ENCODE assay signal across 14 mouse cellular contexts in genomic region chr11:79016236-79016635, GRCm38 (mm10). TPM values are rescaled to one million over a fixed set of nuclear protein-coding genes. Genes with fewer than 3 reads are reported as not detected.
DNase-seq lines count a peak whose midpoint lies in the region; ATAC-seq and TF ChIP-seq lines count a peak whose summit lies in the region.
"Had no signal": no experiment of that assay in that cellular context is flagged by ENCODE, and none has a peak within 500 bp of the region (broad histone marks: within the 10 kb centered on the region; RNA-seq: fewer than 3 reads in every experiment).

No protein-coding gene starts in this region.

- TF ChIP-seq EP300 in lung, postnatal 0 days (IDR thresholded peaks at IDR 0.05) = no peak

- no peak for TF ChIP-seq POLR2A in thymus, adult 2 months (IDR thresholded peaks at IDR 0.05; ENCODE audit: control insufficient read depth, extremely low read depth, insufficient read depth, low read length, poor library complexity)

- peaks cover 32% of the 10 kb centered on the region for H3K36me3 ChIP-seq in intestine, embryonic 15.5 days
- peaks cover 70% of the 10 kb centered on the region for H3K36me3 ChIP-seq in intestine, postnatal 0 days (ENCODE audit: control insufficient read depth, insufficient read depth)
- no peaks in the 10 kb centered on the region for H3K36me3 ChIP-seq in thymus, adult 2 months (ENCODE audit: control insufficient read depth, insufficient read depth, low read length)
- H3K36me3 ChIP-seq in lung, postnatal 0 days (ENCODE audit: insufficient read depth, low read length) = peaks cover 12% of the 10 kb centered on the region; the same call in 1 of the 2 replicates

- no peak overlapping the region for H3K4me3 ChIP-seq in intestine, embryonic 15.5 days (replicated peaks)
- H3K4me3 ChIP-seq in intestine, postnatal 0 days (ENCODE audit: low read depth, low read length) = no peak overlapping the region
- H3K4me3 ChIP-seq in thymus, adult 2 months (ENCODE audit: control insufficient read depth, insufficient read depth, low read length) = no peak overlapping the region
- H3K4me3 ChIP-seq in lung, postnatal 0 days (ENCODE audit: low read depth, low read length) = no peak overlapping the region
- H3K4me3 ChIP-seq: heart, adult 2 months; limb, embryonic 12.5 days; liver, embryonic 15.5 days; neural tube, embryonic 12.5 days had no signal

- peaks cover 19% of the 10 kb centered on the region for H3K4me1 ChIP-seq in intestine, embryonic 15.5 days (replicated peaks)
- no peaks in the 10 kb centered on the region for H3K4me1 ChIP-seq in intestine, postnatal 0 days (replicated peaks; ENCODE audit: control insufficient read depth, insufficient read depth, low read length)
- peaks cover 51% of the 10 kb centered on the region for H3K4me1 ChIP-seq in thymus, adult 2 months (replicated peaks; ENCODE audit: control insufficient read depth, insufficient read depth, low read length)
- H3K4me1 ChIP-seq in lung, postnatal 0 days (ENCODE audit: insufficient read depth, low read depth, low read length) = no peaks in the 10 kb centered on the region

- no peaks in the 10 kb centered on the region for H3K9me3 ChIP-seq in intestine, embryonic 15.5 days
- no peaks in the 10 kb centered on the region for H3K9me3 ChIP-seq in intestine, postnatal 0 days (ENCODE audit: control insufficient read depth)
- no peaks in the 10 kb centered on the region for H3K9me3 ChIP-seq in lung, postnatal 0 days (ENCODE audit: low read length)
- H3K9me3 ChIP-seq: limb, embryonic 12.5 days; liver, embryonic 15.5 days; neural tube, embryonic 12.5 days had no signal

- H3K4me2 ChIP-seq in intestine, embryonic 15.5 days (replicated peaks) = no peak overlapping the region
- no peak overlapping the region for H3K4me2 ChIP-seq in intestine, postnatal 0 days (replicated peaks; ENCODE audit: low read depth)
- no peak overlapping the region for H3K4me2 ChIP-seq in lung, postnatal 0 days (replicated peaks; ENCODE audit: low read depth, low read length)
- H3K4me2 ChIP-seq: limb, embryonic 12.5 days; liver, embryonic 15.5 days; neural tube, embryonic 12.5 days had no signal

- no peak for ATAC-seq in intestine, embryonic 15.5 days
- no peak for ATAC-seq in intestine, postnatal 0 days
- no peak for ATAC-seq in lung, postnatal 0 days

- no peak overlapping the region for H3K27ac ChIP-seq in intestine, embryonic 15.5 days
- H3K27ac ChIP-seq in intestine, postnatal 0 days (ENCODE audit: low read depth, low read length) = no peak overlapping the region
- H3K27ac ChIP-seq in thymus, adult 2 months (ENCODE audit: control insufficient read depth, insufficient read depth, low read length) = peak overlapping the region; percentile 40; the same call in 1 of the 2 replicates
- no peak overlapping the region for H3K27ac ChIP-seq in lung, postnatal 0 days (ENCODE audit: low read length)
- H3K27ac ChIP-seq: heart, adult 2 months; limb, embryonic 12.5 days; liver, embryonic 15.5 days; neural tube, embryonic 12.5 days had no signal

- no peak for TF ChIP-seq CTCF in intestine, postnatal 0 days (IDR thresholded peaks at IDR 0.05; ENCODE audit: low read depth)
- no peak for TF ChIP-seq CTCF in thymus, adult 2 months (IDR thresholded peaks at IDR 0.05; ENCODE audit: borderline replicate concordance, control insufficient read depth, extremely low read depth, insufficient read depth, low read length, poor library complexity)
- no peak for TF ChIP-seq CTCF in lung, postnatal 0 days (IDR thresholded peaks at IDR 0.05)

- 52% methylated on average over 12 of the region's 12 CpGs for WGBS in intestine, embryonic 15.5 days
- whole genome bisulfite sequencing in intestine, postnatal 0 days = 55% methylated on average over 12 of the region's 12 CpGs
- 93% methylated on average over 12 of the region's 12 CpGs for WGBS in thymus, adult 2 months
- 54% methylated on average over 12 of the region's 12 CpGs for WGBS in lung, postnatal 0 days

- DNase-seq in cerebellum, postnatal 10 days = peak; percentile 65 to 80
- DNase-seq in cerebellum, adult 9-11 months = no peak
- no peak for DNase-seq in thymus, adult 2 months
- DNase-seq in thymus, postnatal 10 days (ENCODE audit: low spot score in 2 of 2) = no peak
- peak; percentile 44 for DNase-seq in testis, postnatal 10 days (ENCODE audit: low spot score)
- DNase-seq in lung, postnatal 0 days (ENCODE audit: low spot score) = no peak
- DNase-seq: midbrain, embryonic 14.5 days had no signal

- no peaks in the 10 kb centered on the region for H3K27me3 ChIP-seq in intestine, embryonic 15.5 days (replicated peaks)
- H3K27me3 ChIP-seq in intestine, postnatal 0 days (replicated peaks; ENCODE audit: control insufficient read depth, insufficient read depth, low read length) = no peaks in the 10 kb centered on the region
- no peaks in the 10 kb centered on the region for H3K27me3 ChIP-seq in thymus, adult 2 months (ENCODE audit: control insufficient read depth, insufficient read depth, low read length)
- no peaks in the 10 kb centered on the region for H3K27me3 ChIP-seq in lung, postnatal 0 days (replicated peaks; ENCODE audit: insufficient read depth, low read length)
- H3K27me3 ChIP-seq: CH12.LX; limb, embryonic 12.5 days; liver, embryonic 15.5 days; neural tube, embryonic 12.5 days had no signal

- peak overlapping the region; percentile 11; the same call in 1 of the 2 replicates for H3K9ac ChIP-seq in intestine, embryonic 15.5 days
- no peak overlapping the region for H3K9ac ChIP-seq in intestine, postnatal 0 days (ENCODE audit: low read depth, low read length)
- no peak overlapping the region for H3K9ac ChIP-seq in lung, postnatal 0 days (replicated peaks; ENCODE audit: low read depth)
- H3K9ac ChIP-seq: limb, embryonic 12.5 days; liver, embryonic 15.5 days; neural tube, embryonic 12.5 days had no signal

RNA-seq across cellular contexts. Expression of gene Lgals9, which starts 31.5 kb away (rescaled TPM):
- polyA plus RNA-seq in intestine, embryonic 15.5 days (2015; fragmentation: Nextera tagmentation; extraction: Ambion mirVana) = 71.1 and 73.1 TPM in 2 replicates
- polyA plus RNA-seq in intestine, postnatal 0 days (2015; fragmentation: Nextera tagmentation; extraction: Ambion mirVana) = 526 and 586 TPM in 2 replicates
- polyA plus RNA-seq in thymus, adult 2 months (2012; rRNA removed) = 589 and 601 TPM in 2 replicates
- polyA plus RNA-seq in lung, postnatal 0 days (2015; fragmentation: Nextera tagmentation; extraction: Ambion mirVana) = 98.3 and 137 TPM in 2 replicates

Comparison
In these comparisons a context has a peak if more than half of its experiments do, and no peak if none do; other contexts are left out.
1. DNase-seq: peak in cerebellum, postnatal 10 days (2 of 2) and testis, postnatal 10 days (single experiment); none in cerebellum, adult 9-11 months (single experiment), thymus, adult 2 months (single experiment), thymus, postnatal 10 days (0 of 2) and lung, postnatal 0 days (single experiment).